Mouse (Mus musculus): ENCODE data around the gene Fgr. TPM values are rescaled to one million over a fixed set of nuclear protein-coding genes. Genes with fewer than 3 reads are reported as not detected.
"Not testable (repeated sequence)": the region's sequence is repeated elsewhere in the genome, so short reads cannot be mapped to it uniquely, and the experiment has no call there.

Fgr gene
- polyA plus RNA-seq, 1 experiment from 2014 or later: 0.60 TPM

GRCm38 (mm10) chr4:133005885-133006451 is 32.1 kb downstream of the Fgr start:
- not testable (repeated sequence) for H3K27ac ChIP-seq; H3K9me3 ChIP-seq (replicated peaks); H3K9ac ChIP-seq; H3K4me3 ChIP-seq; H3K36me3 ChIP-seq; ATAC-seq; H3K4me2 ChIP-seq
- 52% methylated on average over 6 of the region's 6 CpGs for WGBS (ENCODE audit: insufficient replicate concordance)
- Histone ChIP-seq H3K27me3 (replicated peaks) (peaks cover 31% of the 10 kb centered on the region), H3K4me1 (peaks cover 43% of the 10 kb centered on the region)

- H3K27ac ChIP-seq: peak overlapping the region; percentile 70
- peak overlapping the region; percentile 46 for H3K4me2 ChIP-seq
- WGBS (ENCODE audit: insufficient replicate concordance): 27% methylated on average over 15 of the region's 15 CpGs
- no peaks in the 10 kb centered on the region for H3K36me3 ChIP-seq
- H3K4me3 ChIP-seq: peak overlapping the region; percentile 18
- peaks cover 38% of the 10 kb centered on the region for H3K27me3 ChIP-seq (replicated peaks)
- H3K4me1 ChIP-seq: peaks cover 58% of the 10 kb centered on the region
- ATAC-seq: peak; percentile 50
- H3K9ac ChIP-seq: peak overlapping the region; percentile 42
- no peaks in the 10 kb centered on the region for H3K9me3 ChIP-seq (replicated peaks)
Measured at GRCm38 (mm10) chr4:133007513-133008380, 33.9 kb downstream of the Fgr start.

GRCm38 (mm10) chr4:133009131-133009530 is 35.2 kb downstream of the Fgr start:
- no peaks in the 10 kb centered on the region for H3K36me3 ChIP-seq
- H3K9ac ChIP-seq: no peak overlapping the region
- no peak overlapping the region for H3K4me2 ChIP-seq
- peaks cover 45% of the 10 kb centered on the region for H3K27me3 ChIP-seq (replicated peaks)
- ATAC-seq: no peak
- no peak overlapping the region for H3K4me3 ChIP-seq
- no peaks in the 10 kb centered on the region for H3K9me3 ChIP-seq (replicated peaks)
- no peak overlapping the region for H3K27ac ChIP-seq
- WGBS (ENCODE audit: insufficient replicate concordance): 2% methylated on average over 4 of the region's 4 CpGs
- H3K4me1 ChIP-seq: peaks cover 60% of the 10 kb centered on the region

GRCm38 (mm10) chr4:133009676-133010075 is 35.8 kb downstream of the Fgr start:
- ATAC-seq: no peak
- Histone ChIP-seq H3K4me3 (no peak overlapping the region), H3K9ac (no peak overlapping the region), H3K36me3 (no peaks in the 10 kb centered on the region), H3K4me1 (peaks cover 65% of the 10 kb centered on the region), H3K27me3 (replicated peaks) (peaks cover 47% of the 10 kb centered on the region), H3K4me2 (no peak overlapping the region), H3K9me3 (replicated peaks) (no peaks in the 10 kb centered on the region), H3K27ac (no peak overlapping the region)
- WGBS (ENCODE audit: insufficient replicate concordance): 52% methylated on average over 5 of the region's 5 CpGs

- peaks cover 47% of the 10 kb centered on the region for H3K27me3 ChIP-seq (replicated peaks)
- peak overlapping the region; percentile 76 for H3K4me3 ChIP-seq
- H3K4me2 ChIP-seq: peak overlapping the region; percentile 99
- H3K36me3 ChIP-seq: no peaks in the 10 kb centered on the region
- H3K4me1 ChIP-seq: peaks cover 75% of the 10 kb centered on the region
- WGBS (ENCODE audit: insufficient replicate concordance): 4% methylated on average over 17 of the region's 17 CpGs
- no peak overlapping the region for H3K27ac ChIP-seq
- peak overlapping the region; percentile 87 for H3K9ac ChIP-seq
- ATAC-seq: no peak
- no peaks in the 10 kb centered on the region for H3K9me3 ChIP-seq (replicated peaks)
Measured at GRCm38 (mm10) chr4:133010611-133011010, 36.7 kb downstream of the Fgr start.

- peak within 1 kb of the TSS; percentile 99 for H3K4me2 ChIP-seq
- whole genome bisulfite sequencing (ENCODE audit: insufficient replicate concordance): under 1% methylated on average over 66 of the region's 66 CpGs
- peak within 1 kb of the TSS; percentile 87 for H3K9ac ChIP-seq
- H3K27me3 ChIP-seq (replicated peaks): peaks cover 47% of the 10 kb centered on the region
- peak; percentile 82 for ATAC-seq
- H3K9me3 ChIP-seq (replicated peaks): no peaks in the 10 kb centered on the region
- peaks cover 81% of the 10 kb centered on the region for H3K4me1 ChIP-seq
- peak within 1 kb of the TSS; percentile 89 for H3K27ac ChIP-seq
- no peaks in the 10 kb centered on the region for H3K36me3 ChIP-seq
- H3K4me3 ChIP-seq: peak within 1 kb of the TSS; percentile 76
Measured at GRCm38 (mm10) chr4:133011028-133011820, 37.3 kb downstream of the Fgr start, which contains the start of gene Ahdc1. TSS of gene Ahdc1 (plus strand) at chr4:133011260.

- Histone ChIP-seq H3K4me3 (peak overlapping the region; percentile 76), H3K9ac (peak overlapping the region; percentile 87), H3K9me3 (replicated peaks) (no peaks in the 10 kb centered on the region), H3K4me1 (peaks cover 88% of the 10 kb centered on the region), H3K4me2 (peak overlapping the region; percentile 99), H3K27ac (peak overlapping the region; percentile 89), H3K36me3 (no peaks in the 10 kb centered on the region), H3K27me3 (replicated peaks) (peaks cover 47% of the 10 kb centered on the region)
- ATAC-seq: 0 out of 2 replicates have a peak, but pooled peaks have one; percentile 4
- under 1% methylated on average over 66 of the region's 84 CpGs for WGBS (ENCODE audit: insufficient replicate concordance)
Measured at GRCm38 (mm10) chr4:133011821-133012775, 38.2 kb downstream of the Fgr start.

- no peak for ATAC-seq
Measured at GRCm38 (mm10) chr4:133012776-133013265, 38.9 kb downstream of the Fgr start.

GRCm38 (mm10) chr4:133013266-133013891 is 39.5 kb downstream of the Fgr start:
- H3K27ac ChIP-seq: peak overlapping the region; percentile 89
- 8% methylated on average over 17 of the region's 18 CpGs for WGBS (ENCODE audit: insufficient replicate concordance)
- H3K4me1 ChIP-seq: peaks cover 88% of the 10 kb centered on the region
- peaks cover 47% of the 10 kb centered on the region for H3K27me3 ChIP-seq (replicated peaks)
- H3K4me3 ChIP-seq: peak overlapping the region; percentile 76
- H3K9ac ChIP-seq: peak overlapping the region; percentile 87
- H3K36me3 ChIP-seq: no peaks in the 10 kb centered on the region
- H3K4me2 ChIP-seq: peak overlapping the region; percentile 99
- ATAC-seq: 0 out of 2 replicates have a peak, but pooled peaks have one; percentile 11
- no peaks in the 10 kb centered on the region for H3K9me3 ChIP-seq (replicated peaks)

More at GRCm38 (mm10) chr4:133012776-133013265, 38.9 kb downstream of the Fgr start:
- Histone ChIP-seq H3K9ac (peak overlapping the region; percentile 87), H3K4me2 (peak overlapping the region; percentile 99), H3K27ac (peak overlapping the region; percentile 89), H3K27me3 (replicated peaks) (peaks cover 47% of the 10 kb centered on the region), H3K4me3 (peak overlapping the region; percentile 76), H3K36me3 (no peaks in the 10 kb centered on the region), H3K4me1 (peaks cover 88% of the 10 kb centered on the region), H3K9me3 (replicated peaks) (no peaks in the 10 kb centered on the region)
- 2% methylated on average over 17 of the region's 17 CpGs for WGBS (ENCODE audit: insufficient replicate concordance)

GRCm38 (mm10) chr4:133014088-133014487 is 40.2 kb downstream of the Fgr start:
- H3K4me3 ChIP-seq: no peak overlapping the region

More at GRCm38 (mm10) chr4:133014088-133014487, 40.2 kb downstream of the Fgr start:
- peak overlapping the region; percentile 89 for H3K27ac ChIP-seq
- no peaks in the 10 kb centered on the region for H3K36me3 ChIP-seq
- no peaks in the 10 kb centered on the region for H3K9me3 ChIP-seq (replicated peaks)
- 33% methylated on average over 5 of the region's 5 CpGs for WGBS (ENCODE audit: insufficient replicate concordance)
- H3K27me3 ChIP-seq (replicated peaks): peaks cover 47% of the 10 kb centered on the region
- H3K4me1 ChIP-seq: peaks cover 82% of the 10 kb centered on the region
- H3K4me2 ChIP-seq: peak overlapping the region; percentile 99
- H3K9ac ChIP-seq: 0 out of 2 replicates have a peak overlapping the region, but pooled peaks have one; percentile 87
- ATAC-seq: no peak
